Mouse (Mus musculus) heart, embryonic 12.5 days (tissue): Measurements from ENCODE around the gene Ddx19b. TPM values are rescaled to one million over a fixed set of nuclear protein-coding genes. Genes with fewer than 3 reads are reported as not detected.
A peak's percentile ranks its signal among the peaks of the same experiment; 100 is the strongest.
"Not testable (repeated sequence)": the region's sequence is repeated elsewhere in the genome, so short reads cannot be mapped to it uniquely, and the experiment has no call there.

Experiments
- ATAC-seq: fragments of 200-750 bp; cut with Nextera tagmentation; 2 replicates; pipeline ENCODE4 v1.8.0; 2017; ENCODE audit warnings: moderate TSS enrichment, moderate library complexity; ENCODE audit not compliant: insufficient number of reproducible peaks, low FRiP score
- H3K27ac ChIP-seq: fragments of 300-500 bp; sonication (generic); 2 replicates; pipeline ENCODE4 v1.5.1; 2016; ENCODE audit warnings: mild to moderate bottlenecking, moderate library complexity; ENCODE audit not compliant: poor library complexity, severe bottlenecking
- H3K27me3 ChIP-seq: fragments of 300-500 bp; sonication (generic); replicated peaks from 2 replicates; pipeline ENCODE4 v1.6.1; 2016; ENCODE audit warnings: mild to moderate bottlenecking, moderate library complexity
- H3K36me3 ChIP-seq: fragments of 300-500 bp; sonication (generic); 2 replicates; pipeline ENCODE4 v1.6.1; 2016; ENCODE audit warnings: mild to moderate bottlenecking, moderate library complexity
- H3K4me1 ChIP-seq: fragments of 300-500 bp; sonication (generic); replicated peaks from 2 replicates; pipeline ENCODE4 v1.6.1; 2016; ENCODE audit warnings: mild to moderate bottlenecking
- H3K4me2 ChIP-seq: fragments of 300-500 bp; sonication (generic); 2 replicates; pipeline ENCODE4 v1.6.1; 2016; ENCODE audit warnings: mild to moderate bottlenecking, moderate library complexity
- H3K4me3 ChIP-seq: fragments of 300-500 bp; sonication (generic); 2 replicates; pipeline ENCODE4 v1.5.1; 2016; ENCODE audit warnings: mild to moderate bottlenecking
- H3K9ac ChIP-seq: fragments of 300-500 bp; sonication (generic); 2 replicates; pipeline ENCODE4 v1.6.1; 2016; ENCODE audit warnings: mild to moderate bottlenecking, moderate library complexity
- H3K9me3 ChIP-seq: fragments of 300-500 bp; sonication (generic); replicated peaks from 2 replicates; pipeline ENCODE4 v1.6.1; 2016; ENCODE audit warnings: mild to moderate bottlenecking, moderate library complexity
- WGBS: fragments of 180-500 bp; shearing (Covaris S2); methylation state at CpG from one replicate; pipeline ENCODE4 v1.1.7; 2016; 5-methylcytosine and 5-hydroxymethylcytosine counted together
- polyA plus RNA-seq: library from polyadenylated mRNA; unstranded; fragments of >200 nt; fragmentation: Nextera tagmentation; extraction: Ambion mirVana; gene quantifications from 2 replicates; pipeline ENCODE4 v1.2.1, GENCODE M21; 2016

Gene Ddx19b
- 5.4 and 5.7 TPM in 2 replicates for polyA plus RNA-seq

DNA sequence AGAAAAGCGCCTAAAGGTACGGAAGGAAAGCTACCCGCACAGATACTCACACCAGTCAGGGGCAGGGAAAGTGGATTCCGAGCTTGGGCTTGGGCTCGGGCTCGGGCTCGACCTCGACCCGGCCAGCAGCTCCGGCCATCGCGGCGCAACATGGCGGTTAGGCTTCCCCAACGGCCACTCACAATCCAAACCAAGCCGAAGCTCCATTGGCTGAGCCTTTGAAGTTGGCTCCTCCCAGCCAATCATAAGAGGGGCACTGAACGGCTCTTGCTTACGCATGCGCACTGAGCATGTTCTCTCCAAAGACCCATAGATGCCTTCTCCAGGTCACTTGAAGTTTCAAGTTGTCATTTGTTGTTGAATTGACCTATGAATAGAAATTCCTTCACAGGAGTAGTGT, at the start of gene Ddx19b:
Gene Ddx19b (minus strand): TSS at position 180 of the 400 bp plus-strand sequence.
- Histone ChIP-seq H3K9me3 (no peaks in the 10 kb centered on the region), H3K27ac (no peak within 1 kb of the TSS), H3K9ac (no peak within 1 kb of the TSS), H3K4me3 (no peak within 1 kb of the TSS), H3K36me3 (peaks cover 7% of the 10 kb centered on the region; the same call in 1 of the 2 replicates), H3K27me3 (peaks cover 10% of the 10 kb centered on the region), H3K4me2 (no peak within 1 kb of the TSS), H3K4me1 (peaks cover 16% of the 10 kb centered on the region)
- 93% methylated on average over 19 of the region's 19 CpGs for WGBS
- no peak for ATAC-seq

DNA sequence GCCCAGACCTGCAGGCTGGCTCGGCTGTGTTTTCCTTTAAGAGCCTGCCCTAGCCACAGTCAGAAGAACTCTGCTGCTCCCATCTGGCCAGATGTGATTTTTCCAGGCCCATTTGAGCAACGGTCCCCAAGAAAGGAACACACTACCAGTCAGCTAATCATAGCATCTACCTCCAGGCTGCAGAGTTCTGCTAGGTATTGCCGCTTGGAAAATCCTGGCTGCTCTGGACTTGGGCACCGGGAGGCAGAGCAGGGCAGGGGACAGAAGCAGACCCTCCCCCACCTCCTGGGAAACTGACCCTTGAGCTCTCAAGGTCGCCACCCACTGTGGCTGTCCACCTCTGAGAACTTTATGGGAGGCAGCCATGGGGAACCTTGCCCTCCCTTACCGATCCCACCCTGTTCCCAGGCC, 48.3 kb upstream of the Ddx19b start:
- WGBS = 33% methylated on average over 6 of the region's 6 CpGs
- Histone ChIP-seq H3K27ac (no peak overlapping the region), H3K9ac (no peak overlapping the region), H3K4me2 (no peak overlapping the region), H3K4me1 (peaks cover 14% of the 10 kb centered on the region; the same call in 1 of the 2 replicates), H3K36me3 (no peaks in the 10 kb centered on the region), H3K4me3 (no peak overlapping the region), H3K27me3 (peaks cover 9% of the 10 kb centered on the region), H3K9me3 (no peaks in the 10 kb centered on the region)
- no peak for ATAC-seq

- no peak for ATAC-seq
- Histone ChIP-seq H3K9ac (no peak overlapping the region), H3K27me3 (peaks cover 9% of the 10 kb centered on the region), H3K36me3 (no peaks in the 10 kb centered on the region), H3K27ac (no peak overlapping the region), H3K4me3 (no peak overlapping the region), H3K4me2 (no peak overlapping the region), H3K4me1 (peaks cover 14% of the 10 kb centered on the region; the same call in 1 of the 2 replicates), H3K9me3 (no peaks in the 10 kb centered on the region)
- 63% methylated on average over 5 of the region's 5 CpGs for WGBS
Measured at GRCm38 (mm10) chr8:111079461-111079860, 47.9 kb upstream of the Ddx19b start.

DNA sequence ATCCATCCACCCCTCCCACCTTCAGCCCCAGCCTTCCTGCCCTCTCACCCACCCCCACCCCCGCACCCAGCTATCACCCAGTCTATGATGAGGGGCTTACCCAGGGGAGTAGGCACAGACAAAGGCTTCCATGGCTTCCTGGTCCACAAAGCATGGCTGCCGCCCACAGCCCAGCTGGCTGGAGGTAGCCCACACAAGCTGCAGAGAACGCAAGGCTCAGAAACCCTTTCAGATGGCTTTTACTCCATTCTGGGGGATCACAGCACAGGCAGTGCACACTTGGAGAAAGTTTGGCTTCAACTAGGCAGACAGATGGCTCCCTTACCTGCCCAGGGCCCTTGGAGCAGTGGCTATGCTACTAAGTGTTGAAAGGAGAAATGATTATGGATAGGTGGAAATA, 44.4 kb upstream of the Ddx19b start:
- Histone ChIP-seq H3K9ac (no peak overlapping the region), H3K4me3 (no peak overlapping the region), H3K4me2 (no peak overlapping the region), H3K27me3 (peaks cover 9% of the 10 kb centered on the region), H3K27ac (no peak overlapping the region), H3K36me3 (no peaks in the 10 kb centered on the region), H3K9me3 (no peaks in the 10 kb centered on the region), H3K4me1 (peaks cover 8% of the 10 kb centered on the region; the same call in 1 of the 2 replicates)
- 72% methylated on average over 3 of the region's 3 CpGs for WGBS
- no peak for ATAC-seq

- not testable (repeated sequence) for H3K4me3 ChIP-seq, H3K27ac ChIP-seq, H3K4me1 ChIP-seq, H3K9me3 ChIP-seq, H3K9ac ChIP-seq, H3K27me3 ChIP-seq, H3K36me3 ChIP-seq, ATAC-seq, H3K4me2 ChIP-seq
- WGBS = 82% methylated on average over 9 of the region's 9 CpGs
Measured at GRCm38 (mm10) chr8:111068660-111069059, 37.1 kb upstream of the Ddx19b start.

DNA sequence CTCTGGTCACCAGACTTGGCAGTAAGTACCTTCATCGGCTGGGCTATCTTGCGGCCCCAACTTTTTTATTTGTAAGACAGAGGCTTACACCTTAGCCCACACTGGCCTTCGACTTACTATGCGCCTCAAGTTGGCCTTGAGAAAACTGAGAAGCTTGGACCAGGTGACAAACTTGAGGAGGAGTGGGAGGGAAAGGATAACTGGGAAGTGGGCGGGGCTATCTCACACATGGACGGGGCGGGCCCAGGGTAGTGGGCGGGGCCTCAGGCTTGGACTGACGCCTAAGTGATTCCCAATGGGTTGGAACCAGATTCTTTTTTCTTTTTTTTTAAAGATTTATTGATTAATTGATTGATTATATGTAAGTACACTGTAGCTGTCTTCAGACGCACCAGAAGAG, 35.9 kb upstream of the Ddx19b start:
- ATAC-seq = no peak
- Histone ChIP-seq H3K27ac (no peak overlapping the region), H3K9ac (no peak overlapping the region), H3K27me3 (no peaks in the 10 kb centered on the region; the same call in 1 of the 2 replicates), H3K4me2 (no peak overlapping the region), H3K4me1 (0 out of 2 replicates have a peak, but pooled peaks cover 2% of the 10 kb centered on the region), H3K36me3 (no peaks in the 10 kb centered on the region), H3K4me3 (no peak overlapping the region), H3K9me3 (no peaks in the 10 kb centered on the region)
- WGBS = 30% methylated on average over 10 of the region's 10 CpGs

- H3K4me3 ChIP-seq = no peak overlapping the region
- peaks cover 7% of the 10 kb centered on the region for H3K4me1 ChIP-seq
- no peaks in the 10 kb centered on the region for H3K9me3 ChIP-seq
- H3K9ac ChIP-seq = no peak overlapping the region
- WGBS = 63% methylated on average over 4 of the region's 4 CpGs
- no peak for ATAC-seq
- H3K27me3 ChIP-seq = no peaks in the 10 kb centered on the region
- no peak overlapping the region for H3K4me2 ChIP-seq
- H3K36me3 ChIP-seq = no peaks in the 10 kb centered on the region
- H3K27ac ChIP-seq = no peak overlapping the region
Measured at GRCm38 (mm10) chr8:111066308-111066707, 34.8 kb upstream of the Ddx19b start.

DNA sequence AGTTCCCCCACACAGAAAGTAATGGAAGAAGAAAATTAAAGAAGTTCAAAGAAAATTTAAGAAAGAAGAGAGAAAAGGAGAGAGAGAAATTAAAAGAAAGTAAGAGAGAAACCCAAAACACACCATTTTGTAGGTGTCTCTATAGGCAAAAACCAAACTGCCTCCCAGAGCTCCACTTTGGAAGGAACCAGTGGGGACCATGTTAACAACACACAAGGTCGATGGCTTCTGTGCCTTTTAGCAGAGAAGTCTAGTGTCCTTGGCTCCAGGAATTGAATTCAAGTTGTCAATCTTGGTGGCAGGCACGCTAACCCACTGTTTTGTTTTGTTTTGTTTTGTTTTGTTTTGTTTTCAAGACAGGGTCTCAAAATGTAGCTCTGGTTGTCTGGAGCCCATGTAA, 31.3 kb upstream of the Ddx19b start:
- Histone ChIP-seq H3K4me2 (peak overlapping the region; percentile 93), H3K9ac (no peak overlapping the region), H3K4me3 (peak overlapping the region; percentile 79), H3K9me3 (no peaks in the 10 kb centered on the region), H3K27ac (0 out of 2 replicates have a peak overlapping the region, but pooled peaks have one; percentile 1), H3K4me1 (peaks cover 28% of the 10 kb centered on the region), H3K27me3 (no peaks in the 10 kb centered on the region), H3K36me3 (peaks cover 5% of the 10 kb centered on the region)
- no peak for ATAC-seq
- WGBS = 50% methylated on average over 2 of the region's 2 CpGs

- under 1% methylated on average over 27 of the region's 27 CpGs for WGBS
- Histone ChIP-seq H3K4me3 (peak overlapping the region; percentile 79), H3K27me3 (no peaks in the 10 kb centered on the region), H3K4me1 (peaks cover 33% of the 10 kb centered on the region), H3K4me2 (peak overlapping the region; percentile 93), H3K9me3 (no peaks in the 10 kb centered on the region), H3K9ac (peak overlapping the region; percentile 74), H3K36me3 (peaks cover 8% of the 10 kb centered on the region), H3K27ac (0 out of 2 replicates have a peak overlapping the region, but pooled peaks have one; percentile 1)
- peak; percentile 80 for ATAC-seq
Measured at GRCm38 (mm10) chr8:111062072-111062757, 30.7 kb upstream of the Ddx19b start.

GRCm38 (mm10) chr8:111061688-111062071, 30.1 kb upstream of the Ddx19b start:
- Histone ChIP-seq H3K27ac (no peak overlapping the region), H3K9me3 (no peaks in the 10 kb centered on the region), H3K4me1 (peaks cover 36% of the 10 kb centered on the region), H3K4me2 (peak overlapping the region; percentile 93), H3K27me3 (no peaks in the 10 kb centered on the region), H3K36me3 (peaks cover 8% of the 10 kb centered on the region), H3K9ac (peak overlapping the region; percentile 74), H3K4me3 (peak overlapping the region; percentile 79)
- ATAC-seq = no peak
- WGBS = 2% methylated on average over 14 of the region's 14 CpGs

- Histone ChIP-seq H3K4me3 (no peak overlapping the region), H3K9me3 (no peaks in the 10 kb centered on the region), H3K27me3 (no peaks in the 10 kb centered on the region), H3K4me1 (peaks cover 36% of the 10 kb centered on the region), H3K36me3 (peaks cover 27% of the 10 kb centered on the region), H3K9ac (0 out of 2 replicates have a peak overlapping the region, but pooled peaks have one; percentile 23), H3K4me2 (peak overlapping the region; percentile 9; the same call in 1 of the 2 replicates), H3K27ac (peak overlapping the region; percentile 62)
- WGBS = 53% methylated on average over 2 of the region's 2 CpGs
- ATAC-seq = no peak
Measured at GRCm38 (mm10) chr8:111058946-111059572, 27.5 kb upstream of the Ddx19b start.
